Mouse (Mus musculus) neutrophil, adult 5-6 weeks (primary cell): Measurements from ENCODE around the gene Rgs19. TPM values are rescaled to one million over a fixed set of nuclear protein-coding genes. Genes with fewer than 3 reads are reported as not detected.

Experiments
- ATAC-seq: fragments of 151-379, 151-347 bp; 2 replicates; pipeline ENCODE4 v1.8.0; 2017; ENCODE audit warnings: mild to moderate bottlenecking, moderate TSS enrichment; ENCODE audit not compliant: insufficient number of reproducible peaks, poor library complexity, low FRiP score, severe bottlenecking; ENCODE audit errors: extremely low read depth
- total RNA-seq: library from RNA; stranded (forward); fragments of 200-1000 nt; gene quantifications from 2 replicates; pipeline ENCODE4 v1.2.3, GENCODE M21; 2017

Gene Rgs19
- total RNA-seq, 1 experiment from 2014 or later = 197 TPM

GRCm38 (mm10) chr2:181687586-181687985 lies 6.2 kb downstream of the Rgs19 start:
- no peak for ATAC-seq

DNA sequence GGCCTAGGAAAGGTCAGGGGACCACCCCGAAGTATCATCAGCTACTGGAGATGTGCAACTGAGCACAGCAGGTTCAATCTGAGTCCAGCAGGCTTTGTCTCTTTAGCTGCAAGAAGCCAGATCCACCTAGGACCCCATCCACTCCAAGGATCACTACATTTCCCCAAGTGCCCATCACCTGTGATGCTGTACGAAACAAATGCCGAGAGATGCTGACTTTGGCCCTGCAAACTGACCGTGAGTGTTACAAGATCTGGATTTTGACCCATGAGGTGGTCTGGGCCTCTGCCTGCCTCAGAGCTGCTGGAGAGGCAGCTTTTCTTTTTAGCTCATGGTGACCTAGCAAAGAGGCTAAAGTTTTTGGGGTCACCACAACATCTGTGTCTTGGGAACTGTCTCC lies 8.1 kb downstream of the Rgs19 start:
- ATAC-seq = no peak

- ATAC-seq = no peak
Observed at GRCm38 (mm10) chr2:181684713-181685112, 9.1 kb downstream of the Rgs19 start.

DNA sequence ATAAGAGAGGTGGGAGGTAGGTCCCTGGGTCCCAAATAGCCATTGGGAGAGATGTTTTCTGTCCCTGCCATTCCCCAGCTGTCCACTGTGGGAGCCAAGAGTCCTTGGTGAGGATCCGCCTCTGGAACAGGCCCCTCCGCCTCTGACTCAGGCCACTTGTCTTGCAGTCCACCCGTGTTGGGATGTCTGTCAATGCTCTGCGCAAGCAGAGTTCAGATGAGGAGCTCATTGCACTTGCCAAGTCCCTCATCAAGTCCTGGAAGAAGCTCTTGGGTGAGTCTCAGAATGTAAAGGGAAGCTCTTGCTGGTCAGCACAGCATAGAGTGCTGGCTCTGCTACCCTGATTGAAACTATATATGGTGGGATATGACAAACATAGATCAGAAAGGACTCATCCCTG lies 10.4 kb downstream of the Rgs19 start:
- no peak for ATAC-seq

DNA sequence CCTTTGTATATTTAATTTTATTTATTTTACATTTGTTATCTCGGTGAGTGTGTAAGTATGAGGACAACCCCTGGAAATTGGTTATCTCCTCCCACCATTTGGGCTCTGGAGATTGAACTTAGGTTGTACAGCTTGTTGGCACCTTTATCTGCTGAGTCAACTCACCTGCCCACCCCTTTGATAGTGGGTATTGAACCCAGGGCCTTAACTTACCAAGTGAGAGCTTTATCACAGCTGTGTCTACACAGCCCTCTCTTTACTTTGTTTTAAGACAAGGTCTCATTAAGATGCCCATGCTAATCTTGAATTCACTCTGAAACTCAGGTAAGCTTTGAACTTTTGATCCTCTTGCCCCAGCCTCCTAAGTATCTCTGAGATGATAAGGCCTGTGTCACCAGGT lies 11.8 kb downstream of the Rgs19 start:
- no peak for ATAC-seq

- ATAC-seq = no peak
Observed at GRCm38 (mm10) chr2:181680716-181681117, 13.1 kb downstream of the Rgs19 start.

DNA sequence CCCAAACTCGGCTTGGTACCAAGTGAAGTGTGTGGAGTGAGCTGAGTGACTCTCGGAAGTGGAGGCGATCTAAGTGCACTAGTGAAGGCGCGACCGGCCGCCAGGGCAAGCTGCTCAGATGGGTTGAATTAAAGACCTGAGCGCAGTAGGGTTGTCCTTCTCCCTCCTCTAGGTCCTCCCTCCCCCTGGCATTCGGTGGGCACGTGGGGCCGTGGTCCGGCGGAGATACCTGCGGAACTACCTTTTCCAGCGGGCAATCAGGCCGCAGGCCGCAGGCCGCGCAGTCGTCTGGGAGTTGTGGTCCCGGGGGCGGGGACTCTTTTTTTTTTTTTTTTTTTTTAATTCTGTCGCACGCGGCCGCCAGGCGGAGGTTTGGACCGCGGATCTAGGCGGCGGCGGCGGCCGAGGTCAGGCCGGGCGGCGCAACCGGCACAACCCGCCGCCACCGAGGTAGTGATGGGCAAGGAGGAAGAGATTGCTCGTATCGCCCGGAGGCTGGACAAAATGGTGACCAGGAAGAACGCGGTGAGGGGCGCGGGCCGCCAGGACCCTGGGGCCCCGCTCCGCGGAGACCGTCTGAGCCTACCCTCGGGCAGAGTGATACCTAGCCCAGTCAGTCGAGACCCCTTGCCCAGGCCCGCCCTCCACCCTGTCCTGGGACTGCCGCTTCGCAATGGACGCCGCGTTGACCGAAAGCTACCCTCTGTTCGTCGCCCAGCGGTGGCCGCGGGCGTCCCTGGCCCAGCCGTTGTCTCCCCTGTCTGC lies 13.6 kb downstream of the Rgs19 start, which contains the start of gene Tcea2:
Gene Tcea2 (plus strand): TSS at position 360 of the 765 bp plus-strand sequence.
- ATAC-seq = peak; percentile 33

DNA sequence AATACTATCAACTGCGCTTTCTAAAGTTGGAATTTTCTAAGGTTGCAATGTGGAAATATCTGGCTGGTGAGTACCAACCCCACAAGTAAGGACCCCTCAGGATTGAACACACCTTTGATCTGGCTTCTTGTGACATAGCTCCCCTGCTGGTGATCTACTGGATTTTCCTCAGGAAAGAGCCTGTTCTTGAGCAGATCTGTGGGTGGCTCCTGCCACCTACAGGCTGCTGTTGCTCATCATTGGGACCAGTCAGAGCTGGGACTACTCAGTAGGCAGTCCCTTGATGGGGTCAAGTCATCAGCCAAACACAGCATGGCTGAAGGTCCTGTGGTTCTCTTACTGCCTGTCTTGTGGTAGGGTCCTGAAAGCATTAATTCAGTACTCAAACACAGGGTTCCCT lies 15.0 kb downstream of the Rgs19 start:
- peak; percentile 82 for ATAC-seq

DNA sequence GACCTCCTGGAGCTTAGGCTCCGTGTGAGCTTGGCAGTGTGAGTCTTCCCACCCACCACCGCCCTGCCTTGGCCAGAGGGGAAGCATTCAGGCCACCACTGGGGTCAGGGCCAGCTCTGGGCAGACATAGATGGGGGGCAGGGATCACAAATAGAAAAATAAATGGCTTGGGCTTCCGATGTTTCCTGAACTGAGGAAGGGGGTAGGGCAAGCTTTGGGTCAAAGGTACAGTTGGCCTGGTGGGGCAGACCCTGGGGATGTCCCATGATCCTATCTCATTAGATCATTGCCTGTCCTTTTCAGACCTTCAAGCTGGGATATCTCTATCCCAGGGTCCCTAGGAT lies 16.1 kb downstream of the Rgs19 start:
- no peak for ATAC-seq

DNA sequence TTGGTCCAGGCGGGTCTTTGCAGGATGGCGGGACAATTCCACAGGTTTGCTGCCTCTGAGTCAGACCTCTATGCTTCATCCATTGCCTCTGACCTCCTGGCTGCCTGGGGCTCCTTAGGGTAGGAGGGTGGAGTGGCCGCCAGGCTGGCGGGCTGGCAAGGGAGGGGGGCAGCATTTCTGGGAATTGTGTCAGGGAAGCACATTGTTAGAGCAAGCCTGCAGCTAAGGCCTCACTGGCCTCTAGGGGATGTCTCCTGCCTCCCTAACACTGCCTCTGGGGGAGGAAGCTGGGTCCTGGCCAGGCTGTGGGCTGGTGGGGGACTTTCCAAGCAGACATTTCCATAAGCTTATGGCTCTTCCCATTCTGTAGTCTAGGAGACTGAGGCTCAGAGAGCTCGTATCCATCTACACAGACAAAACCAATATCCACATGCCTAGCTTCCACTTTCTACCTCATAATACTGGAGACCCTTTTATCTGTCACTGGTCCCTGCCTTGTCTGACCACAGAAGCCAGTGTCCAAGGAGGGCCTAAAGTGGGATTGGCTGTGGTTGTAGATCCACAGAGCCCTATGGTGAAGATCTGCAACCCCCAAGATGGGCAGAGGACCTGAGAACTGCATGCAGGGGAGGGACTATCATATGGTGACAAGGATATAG lies 16.6 kb downstream of the Rgs19 start:
- no peak for ATAC-seq

DNA sequence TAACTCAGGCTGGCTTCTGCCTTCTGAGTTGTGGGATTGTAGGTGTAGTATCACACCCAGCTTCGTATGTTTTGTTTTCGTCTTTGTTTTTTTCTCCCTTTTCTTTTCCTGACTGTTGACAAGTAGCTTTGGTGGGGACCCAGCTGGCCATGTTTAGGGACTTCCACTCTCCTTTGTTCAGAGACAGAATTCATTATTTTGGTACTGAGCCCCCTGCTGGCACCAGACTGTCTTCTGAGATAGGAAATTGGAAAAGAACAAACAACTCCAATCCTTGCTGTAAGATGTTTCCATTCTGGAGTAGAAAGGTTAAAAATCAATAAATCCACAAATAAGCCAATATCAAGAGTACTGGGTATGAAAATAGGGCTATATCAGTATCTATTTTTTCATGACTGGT lies 17.4 kb downstream of the Rgs19 start:
- ATAC-seq = no peak

DNA sequence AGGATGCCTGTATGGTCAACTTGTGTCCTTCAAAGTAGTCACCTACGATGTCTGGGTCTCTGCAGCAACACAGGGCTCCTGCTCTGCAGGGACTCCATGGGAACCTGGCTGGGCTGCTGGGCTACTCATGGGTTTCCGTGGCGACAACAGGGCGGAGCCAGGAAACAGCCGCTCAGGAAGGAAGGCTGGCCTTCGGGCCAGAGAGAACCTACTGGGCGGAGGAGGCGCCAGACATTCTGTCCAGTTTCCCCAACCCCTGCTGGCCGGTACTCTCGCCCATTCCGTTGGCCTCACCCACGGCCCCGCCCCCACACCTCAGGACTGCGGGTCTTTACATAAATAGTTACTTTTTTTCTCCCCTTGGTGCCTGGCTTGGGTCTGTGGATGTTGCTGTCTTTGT lies 18.3 kb downstream of the Rgs19 start:
- ATAC-seq = 0 out of 2 replicates have a peak, but pooled peaks have one; percentile 24

- ATAC-seq = no peak
Observed at GRCm38 (mm10) chr2:181674934-181675333, 18.8 kb downstream of the Rgs19 start.

DNA sequence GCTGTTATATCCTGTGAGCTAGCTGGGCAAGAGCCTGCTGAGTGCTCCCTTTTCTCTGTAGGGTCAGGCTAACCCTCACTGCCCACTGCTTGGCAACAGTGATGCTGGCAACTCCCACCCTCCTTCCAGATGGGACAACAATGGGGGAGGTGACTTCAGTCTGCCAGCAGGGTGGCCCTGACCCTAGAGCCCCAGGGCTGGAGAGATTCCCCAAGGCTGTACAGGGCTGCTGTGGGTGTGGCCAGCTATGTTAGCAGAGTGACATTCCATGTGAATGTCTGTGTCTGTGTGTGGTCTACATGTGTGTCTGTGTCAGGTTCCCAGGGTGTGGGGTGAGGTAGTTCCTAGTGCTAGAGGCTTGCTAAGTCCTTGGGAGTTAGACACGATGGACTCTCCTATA lies 20.3 kb downstream of the Rgs19 start:
- no peak for ATAC-seq

DNA sequence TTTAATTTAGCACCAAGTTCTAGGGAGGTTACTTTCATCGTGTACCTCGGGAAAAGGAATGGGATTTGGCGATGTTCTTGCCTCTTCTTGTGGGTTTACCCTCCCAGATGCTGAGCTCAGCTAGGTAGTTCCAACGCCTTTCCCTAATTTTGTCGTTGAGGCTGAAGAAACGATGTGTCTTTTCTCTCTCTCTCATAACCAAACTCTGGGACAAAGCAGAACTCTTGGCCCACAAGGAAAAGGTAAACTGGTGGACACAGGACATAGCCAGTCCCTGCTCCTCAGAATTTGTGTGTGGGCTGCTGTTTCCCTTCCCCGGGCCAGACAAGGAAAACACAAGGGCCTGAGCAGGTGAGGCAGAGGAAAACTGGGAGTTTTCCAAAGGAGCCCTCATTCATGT lies 21.8 kb downstream of the Rgs19 start:
- ATAC-seq = no peak

DNA sequence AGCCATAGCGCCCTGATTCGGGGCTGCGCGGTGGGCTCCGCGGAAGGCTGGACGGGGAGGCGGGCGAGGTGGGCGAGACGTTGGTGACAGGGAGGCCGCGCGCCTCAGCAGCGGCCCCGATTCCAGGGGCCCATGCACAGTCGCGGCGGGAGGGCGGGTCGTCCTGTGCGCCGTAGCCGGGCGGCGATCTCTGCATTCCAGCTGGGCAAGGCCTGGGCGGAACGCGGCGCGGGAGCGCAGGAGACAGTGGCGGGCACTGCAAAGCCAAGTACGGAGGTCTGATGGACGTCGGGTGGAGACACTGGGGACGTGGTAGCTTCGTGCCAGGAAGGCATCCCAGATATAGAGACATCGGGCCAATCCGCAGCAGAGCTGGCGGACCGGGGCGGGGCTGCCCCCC lies 22.5 kb downstream of the Rgs19 start, which contains the start of gene Sox18:
Gene Sox18 (minus strand): TSS at position 315 of the 400 bp plus-strand sequence.
- ATAC-seq = no peak

DNA sequence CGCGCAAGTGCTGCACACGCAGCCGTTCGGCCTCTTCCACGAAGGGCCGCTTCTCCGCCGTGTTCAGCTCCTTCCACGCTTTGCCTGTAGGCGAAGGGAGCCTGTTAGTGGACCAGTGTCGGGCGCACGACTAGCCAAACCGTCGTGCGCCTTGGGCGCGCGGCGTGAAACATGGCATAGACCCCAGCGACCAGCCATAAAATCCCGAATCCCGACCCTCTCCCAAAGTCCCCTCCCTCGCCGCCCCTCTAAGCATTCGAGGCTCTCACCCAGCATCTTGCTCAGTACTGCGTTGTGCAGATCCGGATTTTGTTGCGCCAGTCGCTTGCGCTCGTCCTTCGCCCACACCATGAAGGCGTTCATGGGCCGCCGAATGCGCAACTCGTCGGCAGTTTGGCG lies 22.9 kb downstream of the Rgs19 start:
- no peak for ATAC-seq

DNA sequence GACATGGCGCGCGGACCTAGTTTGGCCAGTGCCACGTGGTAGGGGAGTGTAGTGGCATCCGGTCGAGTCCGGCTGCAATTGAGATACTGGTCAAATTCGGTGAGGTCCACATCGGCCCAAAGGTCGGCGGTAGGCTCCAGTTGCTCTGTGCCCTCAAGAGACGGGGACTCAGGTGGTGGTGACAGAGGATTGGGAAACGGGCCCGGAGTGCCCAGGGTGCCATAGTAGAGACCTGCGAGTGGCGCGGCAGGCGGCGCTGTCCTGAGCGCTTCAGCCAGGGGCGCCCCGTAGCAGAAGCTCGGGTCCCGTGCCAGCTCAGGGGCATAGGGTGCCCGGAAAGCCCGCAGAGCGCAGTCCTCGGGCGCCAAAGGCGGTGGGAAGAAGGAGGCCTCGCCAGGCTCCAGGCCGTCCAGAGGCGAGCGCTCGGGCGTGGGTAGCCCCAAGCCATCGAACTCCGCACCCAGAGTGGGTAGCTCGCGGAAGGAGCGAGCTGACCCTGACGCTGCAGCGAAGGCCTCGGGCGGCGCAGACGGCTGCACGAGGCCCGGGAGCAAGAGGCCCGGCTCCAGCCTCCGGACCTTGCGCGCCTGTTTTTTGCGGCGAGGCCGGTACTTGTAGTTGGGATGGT lies 23.4 kb downstream of the Rgs19 start:
- no peak for ATAC-seq

DNA sequence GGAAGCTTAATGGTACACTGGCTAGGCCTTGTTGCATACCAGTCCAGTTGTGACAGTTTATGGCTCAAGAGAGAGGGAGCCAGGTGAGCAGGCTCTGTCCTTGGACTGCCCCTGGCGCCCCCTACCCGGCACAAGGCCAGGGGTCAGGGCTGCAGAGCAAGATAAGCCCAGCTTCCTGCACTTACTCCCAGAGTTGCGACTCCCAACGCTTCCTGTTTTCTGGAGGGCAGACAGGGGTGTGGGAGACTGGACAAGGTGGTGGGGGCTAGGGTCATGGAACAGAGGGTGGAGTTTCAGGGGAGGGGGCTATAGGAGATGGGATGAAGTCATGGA lies 30.5 kb downstream of the Rgs19 start:
- no peak for ATAC-seq

DNA sequence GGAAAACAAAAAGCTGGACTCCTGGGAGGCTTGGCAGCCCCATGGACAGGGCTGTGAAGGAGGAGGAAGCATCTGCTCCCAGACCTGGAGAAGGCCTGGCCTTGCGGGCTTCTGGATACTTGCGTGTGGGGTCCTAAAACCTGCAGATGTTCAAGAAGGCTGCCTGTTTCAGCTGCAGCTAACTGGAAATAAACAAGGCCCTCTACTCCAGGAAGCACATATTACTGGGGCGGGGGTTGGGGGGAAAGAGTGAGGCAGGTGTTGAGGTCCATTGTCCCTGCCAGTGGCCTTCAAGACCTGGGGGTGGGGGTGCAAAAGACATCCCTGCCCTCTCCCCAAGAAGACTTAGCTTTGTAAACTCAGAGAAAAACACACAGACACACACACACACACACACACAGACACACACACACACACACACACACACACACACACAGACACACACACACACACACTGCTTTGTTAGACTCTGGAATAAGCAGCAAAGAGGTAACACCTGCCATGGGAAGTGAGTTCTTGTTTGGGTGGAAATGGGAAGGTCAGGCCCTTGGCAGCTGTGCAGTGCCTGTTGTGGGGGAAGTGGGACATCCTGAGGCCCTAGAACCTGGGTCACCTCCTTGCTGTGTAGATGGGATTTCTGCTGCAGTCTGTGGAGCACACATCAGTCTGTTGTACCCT lies 31.0 kb downstream of the Rgs19 start:
- no peak for ATAC-seq
